In genomic region chr2:17841963-17842362, GRCm38 (mm10) we compare ENCODE assay signal across 11 mouse cellular contexts.
DNase-seq lines count a peak whose midpoint lies in the region; ATAC-seq and TF ChIP-seq lines count a peak whose summit lies in the region.
"Had no signal": no experiment of that assay in that cellular context is flagged by ENCODE, and none has a peak within 500 bp of the region (broad histone marks: within the 10 kb centered on the region; RNA-seq: fewer than 3 reads in every experiment).

No protein-coding gene starts in this region.

- no peak overlapping the region for H3K4me2 ChIP-seq in forebrain, embryonic 14.5 days (ENCODE audit: low read length)
- no peak overlapping the region for H3K4me2 ChIP-seq in forebrain, embryonic 13.5 days
- no peak overlapping the region for H3K4me2 ChIP-seq in liver, embryonic 14.5 days (ENCODE audit: low read depth)
- H3K4me2 ChIP-seq in liver, embryonic 11.5 days, result no peak overlapping the region
- H3K4me2 ChIP-seq: embryonic facial prominence, embryonic 13.5 days; heart, embryonic 15.5 days had no signal

- no peak overlapping the region for H3K27ac ChIP-seq in forebrain, embryonic 14.5 days (ENCODE audit: low read depth, low read length)
- H3K27ac ChIP-seq in forebrain, embryonic 13.5 days, result no peak overlapping the region
- H3K27ac ChIP-seq in liver, embryonic 14.5 days, result no peak overlapping the region
- no peak overlapping the region for H3K27ac ChIP-seq in liver, embryonic 11.5 days (ENCODE audit: low read depth, low read length)
- H3K27ac ChIP-seq in cortical plate, adult 2 months (ENCODE audit: insufficient read depth, low read length), result no peak overlapping the region
- H3K27ac ChIP-seq: embryonic facial prominence, embryonic 13.5 days; heart, embryonic 15.5 days had no signal

- H3K27me3 ChIP-seq in forebrain, embryonic 14.5 days (replicated peaks; ENCODE audit: control insufficient read depth, insufficient read depth, low read length), result no peaks in the 10 kb centered on the region
- H3K27me3 ChIP-seq in forebrain, embryonic 13.5 days, result no peaks in the 10 kb centered on the region
- no peaks in the 10 kb centered on the region for H3K27me3 ChIP-seq in liver, embryonic 14.5 days (ENCODE audit: control insufficient read depth, insufficient read depth, low read length)
- H3K27me3 ChIP-seq in liver, embryonic 11.5 days (replicated peaks; ENCODE audit: control insufficient read depth, insufficient read depth, low read length), result no peaks in the 10 kb centered on the region
- H3K27me3 ChIP-seq: embryonic facial prominence, embryonic 13.5 days; heart, embryonic 15.5 days had no signal

- H3K4me1 ChIP-seq in forebrain, embryonic 14.5 days (ENCODE audit: control insufficient read depth, insufficient read depth, low read length), result peaks cover 43% of the 10 kb centered on the region
- H3K4me1 ChIP-seq in forebrain, embryonic 13.5 days, result peaks cover 49% of the 10 kb centered on the region
- no peaks in the 10 kb centered on the region for H3K4me1 ChIP-seq in liver, embryonic 14.5 days (replicated peaks; ENCODE audit: control insufficient read depth in 2 of 2, insufficient read depth in 2 of 2, low read length in 1 of 2)
- no peaks in the 10 kb centered on the region for H3K4me1 ChIP-seq in liver, embryonic 11.5 days (replicated peaks; ENCODE audit: control insufficient read depth, insufficient read depth, low read length)
- H3K4me1 ChIP-seq in cortical plate, adult 2 months (ENCODE audit: control insufficient read depth, insufficient read depth, low read length), result no peaks in the 10 kb centered on the region; the same call in 1 of the 2 replicates

- peak; percentile 72 for DNase-seq in forebrain, embryonic 14.5 days (ENCODE audit: low spot score)
- DNase-seq in liver, embryonic 14.5 days (ENCODE audit: low read depth in 3 of 3, low spot score in 3 of 3), result no peak
- DNase-seq in liver, embryonic 11.5 days (ENCODE audit: low spot score), result no peak
- peak; percentile 49 for DNase-seq in retina, embryonic 14.5 days (ENCODE audit: low spot score)
- no peak for DNase-seq in adipocyte (ENCODE audit: low spot score)
- no peak for DNase-seq in ovary, adult 18-20 months (ENCODE audit: low spot score)

- TF ChIP-seq CTCF in liver, embryonic 14.5 days (IDR thresholded peaks at IDR 0.05; ENCODE audit: low read depth), result peak; percentile 36; the same call in 1 of the 2 replicates
- peak; percentile 95 for TF ChIP-seq CTCF in cortical plate, adult 2 months (IDR thresholded peaks at IDR 0.05; ENCODE audit: extremely low read depth, insufficient read depth, low read length)

- ATAC-seq in forebrain, embryonic 14.5 days, result no peak
- ATAC-seq in forebrain, embryonic 13.5 days, result no peak; the same call in 1 of the 2 replicates
- ATAC-seq in liver, embryonic 14.5 days (ENCODE audit: insufficient read depth), result no peak
- no peak for ATAC-seq in liver, embryonic 11.5 days (replicated peaks; ENCODE audit: low FRiP score)

- H3K9me3 ChIP-seq in forebrain, embryonic 14.5 days (replicated peaks; ENCODE audit: control insufficient read depth, low read length), result no peaks in the 10 kb centered on the region
- no peaks in the 10 kb centered on the region for H3K9me3 ChIP-seq in forebrain, embryonic 13.5 days (replicated peaks)
- H3K9me3 ChIP-seq in liver, embryonic 14.5 days (ENCODE audit: control insufficient read depth, low read length), result no peaks in the 10 kb centered on the region
- H3K9me3 ChIP-seq in liver, embryonic 11.5 days (ENCODE audit: control insufficient read depth, low read length), result no peaks in the 10 kb centered on the region
- H3K9me3 ChIP-seq: embryonic facial prominence, embryonic 13.5 days; G1E; heart, embryonic 15.5 days had no signal

- no peak for TF ChIP-seq EP300 in liver, embryonic 14.5 days (IDR thresholded peaks at IDR 0.05; ENCODE audit: low read depth)

- no peak overlapping the region for H3K4me3 ChIP-seq in forebrain, embryonic 14.5 days (ENCODE audit: low read depth, low read length)
- no peak overlapping the region for H3K4me3 ChIP-seq in forebrain, embryonic 13.5 days
- no peak overlapping the region for H3K4me3 ChIP-seq in liver, embryonic 14.5 days (ENCODE audit: insufficient read depth in 1 of 2, low read depth in 2 of 2, low read length in 2 of 2)
- H3K4me3 ChIP-seq in liver, embryonic 11.5 days (ENCODE audit: low read depth, low read length), result no peak overlapping the region
- H3K4me3 ChIP-seq in cortical plate, adult 2 months (ENCODE audit: insufficient read depth, low read length), result no peak overlapping the region
- H3K4me3 ChIP-seq: embryonic facial prominence, embryonic 13.5 days; heart, embryonic 15.5 days had no signal

- 32% methylated on average over 3 of the region's 3 CpGs for WGBS in forebrain, embryonic 14.5 days
- 40% methylated on average over 3 of the region's 3 CpGs for WGBS in forebrain, embryonic 13.5 days
- 28% methylated on average over 3 of the region's 3 CpGs for WGBS in liver, embryonic 14.5 days (ENCODE audit: insufficient replicate concordance)
- 49% methylated on average over 3 of the region's 3 CpGs for WGBS in liver, embryonic 11.5 days

- no peak overlapping the region for H3K9ac ChIP-seq in forebrain, embryonic 14.5 days (ENCODE audit: low read length)
- no peak overlapping the region for H3K9ac ChIP-seq in forebrain, embryonic 13.5 days
- no peak overlapping the region for H3K9ac ChIP-seq in liver, embryonic 14.5 days (replicated peaks)
- no peak overlapping the region for H3K9ac ChIP-seq in liver, embryonic 11.5 days (ENCODE audit: low read depth, low read length)
- H3K9ac ChIP-seq: embryonic facial prominence, embryonic 13.5 days; heart, embryonic 15.5 days had no signal

- no peak for TF ChIP-seq POLR2A in cortical plate, adult 2 months (IDR thresholded peaks at IDR 0.05; ENCODE audit: extremely low read depth, insufficient read depth, low read length)

- H3K36me3 ChIP-seq in forebrain, embryonic 14.5 days (ENCODE audit: control insufficient read depth, insufficient read depth, low read length), result no peaks in the 10 kb centered on the region
- H3K36me3 ChIP-seq in forebrain, embryonic 13.5 days (ENCODE audit: poor library complexity, severe bottlenecking), result no peaks in the 10 kb centered on the region
- no peaks in the 10 kb centered on the region for H3K36me3 ChIP-seq in liver, embryonic 14.5 days (replicated peaks; ENCODE audit: control insufficient read depth, insufficient read depth, low read depth)
- H3K36me3 ChIP-seq in liver, embryonic 11.5 days (ENCODE audit: control insufficient read depth, insufficient read depth, low read length), result no peaks in the 10 kb centered on the region
- H3K36me3 ChIP-seq: embryonic facial prominence, embryonic 13.5 days; G1E; heart, embryonic 15.5 days had no signal

Comparison
In these comparisons a context has a peak if more than half of its experiments do, and no peak if none do; other contexts are left out.
1. DNase-seq: peak in forebrain, embryonic 14.5 days (single experiment) and retina, embryonic 14.5 days (single experiment); none in liver, embryonic 14.5 days (0 of 3), liver, embryonic 11.5 days (single experiment), adipocyte (single experiment) and ovary, adult 18-20 months (single experiment).